Mouse (Mus musculus) frontal cortex, postnatal 25 days (tissue): ENCODE measurements around the gene Nepn.
A peak's percentile ranks its signal among the peaks of the same experiment; 100 is the strongest.
"Not testable (repeated sequence)": the region's sequence is repeated elsewhere in the genome, so short reads cannot be mapped to it uniquely, and the experiment has no call there.

Experiments
- DNase-seq, 2 experiments: peaks; one replicate each; pipeline ENCODE4 v3.0.0; 2022; ENCODE audit warnings: low spot score in 2 of 2

The Nepn gene

DNA sequence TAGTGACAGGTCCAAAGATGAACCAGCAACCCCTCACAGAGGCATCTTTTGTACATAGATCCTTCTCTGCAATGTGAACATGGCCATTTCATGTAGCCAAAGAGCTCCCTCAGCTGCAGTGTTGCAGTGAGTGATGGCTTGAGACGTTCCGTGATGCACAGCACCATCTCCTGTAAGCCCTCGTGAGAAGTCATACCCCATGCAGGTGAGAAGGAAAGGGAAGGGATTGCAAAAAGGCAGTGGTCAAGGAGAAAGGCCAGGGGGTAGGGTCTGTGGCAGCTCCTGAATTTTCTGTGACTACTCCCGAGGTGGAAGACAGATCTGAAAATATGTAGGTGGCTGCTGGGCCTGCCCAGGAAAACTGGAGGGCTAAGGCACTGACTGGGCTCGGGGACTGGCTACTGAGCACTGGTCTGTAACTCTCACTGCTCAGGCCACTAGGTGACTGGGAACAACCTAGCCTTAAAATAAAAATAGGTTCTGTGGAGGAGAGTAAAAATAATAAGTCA, at the start of gene Nepn:
Gene Nepn, plus strand, starts transcription at position 51 of the 509 bp plus-strand sequence.
- no peak for DNase-seq

DNA sequence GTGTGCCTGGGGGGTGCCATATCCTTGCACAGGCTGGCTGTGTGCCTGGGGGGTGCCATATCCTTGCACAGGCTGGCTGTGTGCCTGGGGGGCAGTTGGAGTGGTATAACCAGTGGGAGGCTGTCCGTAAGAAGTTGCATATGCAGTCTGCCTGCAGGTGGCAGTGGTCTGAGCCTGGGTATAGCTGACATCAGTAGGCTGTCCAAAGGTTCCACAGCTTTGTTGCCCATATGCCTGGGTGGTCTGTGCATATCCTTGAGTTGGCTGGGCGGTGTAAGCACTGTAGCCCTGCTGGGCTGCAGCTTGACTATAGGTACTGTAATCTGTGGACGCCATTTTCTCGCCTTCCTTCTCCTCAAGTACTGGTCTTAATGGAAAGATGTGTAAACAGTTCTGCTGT, 45.4 kb upstream of the Nepn start:
- DNase-seq = not testable (repeated sequence)

DNA sequence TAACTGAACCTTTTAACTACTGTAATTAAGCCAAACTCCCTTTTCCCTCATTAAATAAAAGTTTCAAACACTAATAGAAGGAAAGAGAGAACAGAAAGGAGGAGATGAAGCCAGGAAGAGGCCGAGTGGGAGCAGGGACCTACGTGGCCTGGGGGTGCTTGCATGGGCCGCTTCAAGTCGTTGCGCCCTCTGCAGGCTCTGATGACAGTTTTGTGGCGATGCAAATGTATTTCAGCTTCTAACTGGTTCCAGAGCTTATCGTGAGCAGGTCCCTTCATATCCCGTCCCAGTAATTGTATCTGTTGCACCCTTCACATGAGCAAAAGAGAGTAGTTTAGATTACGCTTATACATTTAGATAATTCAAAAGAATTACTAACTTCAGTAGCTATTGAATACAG, 35.6 kb upstream of the Nepn start:
- DNase-seq = no peak

DNA sequence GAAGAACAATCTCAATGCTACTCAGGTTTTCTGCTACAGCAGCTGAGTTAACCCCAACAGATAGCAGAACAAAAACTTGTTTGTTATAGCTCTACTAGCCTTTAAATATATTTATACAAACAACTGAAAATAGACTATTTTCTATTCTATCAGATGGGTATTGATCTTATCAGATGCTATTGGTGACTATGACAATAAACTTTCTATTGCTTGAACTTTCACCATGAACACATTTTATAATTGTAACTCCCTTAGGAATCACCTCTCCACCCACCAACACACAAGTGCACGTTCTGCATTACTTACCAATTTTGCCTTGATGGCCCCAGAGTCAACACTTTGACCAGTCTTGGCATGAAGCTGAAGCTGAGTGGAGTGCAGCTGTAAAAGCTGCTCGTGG, 30.3 kb upstream of the Nepn start, which contains the start of gene Gm26741:
Gene Gm26741, plus strand, starts transcription at position 301 of the 400 bp plus-strand sequence.
- DNase-seq = no peak

DNA sequence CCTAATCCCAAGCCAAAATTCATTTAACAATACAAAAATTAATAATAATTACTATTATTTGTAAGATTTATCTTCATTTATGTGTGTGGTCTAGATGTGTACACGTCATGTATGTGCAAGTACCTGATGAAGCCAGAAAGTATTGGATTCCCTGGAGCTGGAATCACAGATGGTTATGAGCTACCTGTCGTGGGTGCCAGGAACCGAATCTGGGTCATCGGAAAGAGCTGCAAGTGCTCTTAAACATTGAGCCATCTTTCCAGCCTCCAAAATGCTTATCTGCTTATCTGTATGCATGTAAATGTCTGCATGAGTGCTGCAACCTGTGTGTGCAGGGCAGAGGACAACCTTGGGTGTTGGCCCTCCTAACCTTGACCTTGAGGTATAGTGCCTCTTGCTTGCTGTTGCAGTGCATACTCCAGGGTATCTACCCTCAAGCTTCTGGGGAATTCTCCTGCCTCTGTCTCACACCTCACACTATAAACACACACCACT, 28.5 kb upstream of the Nepn start:
- DNase-seq = no peak

DNA sequence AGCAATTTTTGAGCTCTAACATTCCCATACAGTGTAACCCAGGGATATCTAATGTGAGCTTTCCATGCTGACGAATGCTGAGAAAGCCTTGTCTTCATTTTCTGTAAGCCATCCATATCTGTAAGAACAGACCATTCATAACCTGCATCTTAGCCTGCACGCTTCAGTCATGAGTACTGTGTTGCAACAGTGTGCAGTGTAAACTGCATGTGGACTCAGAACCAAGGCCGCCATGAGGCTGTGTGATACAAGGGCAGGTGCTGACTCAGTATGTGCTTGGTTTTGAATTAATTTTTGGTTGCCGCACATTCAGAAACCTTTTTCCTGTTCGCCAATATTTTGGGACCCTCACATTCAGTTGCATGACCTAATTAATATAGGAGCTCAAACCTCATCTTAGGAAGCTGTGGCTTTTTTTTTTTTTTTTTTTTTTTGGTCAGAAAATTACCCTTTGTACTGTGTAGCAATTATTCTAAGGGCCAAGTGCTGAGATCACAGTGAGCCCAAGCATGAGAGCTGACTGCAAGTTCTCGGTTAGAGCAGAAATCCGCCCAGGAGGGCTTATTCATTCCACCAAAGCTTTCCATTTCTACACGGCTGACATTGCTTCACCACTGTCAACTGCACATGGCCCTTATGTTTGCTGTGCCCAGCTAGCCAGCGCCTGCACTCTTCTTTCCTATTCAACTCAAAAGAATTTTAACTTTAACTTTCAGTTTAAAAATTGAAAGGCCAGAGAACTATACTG, 27.7 kb upstream of the Nepn start:
- DNase-seq = no peak

DNA sequence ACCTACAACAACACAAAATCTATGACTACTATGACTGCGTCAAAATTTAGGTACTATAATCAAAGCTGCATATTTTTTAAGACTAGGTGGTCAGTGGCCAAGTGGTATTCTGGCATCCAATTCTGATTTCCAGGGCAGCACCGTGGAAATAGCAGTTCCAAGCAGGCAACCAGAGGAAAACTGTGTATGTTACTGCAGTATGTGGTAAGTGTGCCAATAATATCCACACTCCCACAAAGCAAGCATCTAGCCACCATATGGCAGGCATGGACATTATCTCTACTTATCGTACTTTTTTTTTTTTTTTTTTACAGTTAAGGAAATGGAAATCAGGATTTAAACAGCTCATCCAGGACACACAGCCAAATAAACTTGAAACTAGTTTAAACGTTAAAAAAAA, 20.4 kb upstream of the Nepn start:
- DNase-seq = no peak

DNA sequence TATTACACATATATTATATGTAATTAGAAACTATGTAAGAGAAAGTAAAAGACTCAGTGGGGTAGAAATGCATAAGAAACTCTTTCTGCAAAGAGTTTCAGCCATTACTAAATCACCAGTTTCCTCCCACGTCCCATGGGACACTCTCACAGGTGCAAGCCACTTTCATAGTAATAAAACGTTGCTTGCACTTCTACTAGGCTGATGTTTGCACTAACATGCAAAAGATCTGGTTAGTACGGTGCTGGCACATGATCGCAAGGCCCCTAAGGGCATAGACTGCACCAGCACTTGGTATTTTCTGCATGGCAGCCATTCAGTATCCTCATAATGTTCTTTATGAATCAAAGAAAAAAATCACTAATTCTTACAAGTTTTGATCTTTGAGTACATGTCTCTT, 14.9 kb upstream of the Nepn start:
- no peak for DNase-seq

DNA sequence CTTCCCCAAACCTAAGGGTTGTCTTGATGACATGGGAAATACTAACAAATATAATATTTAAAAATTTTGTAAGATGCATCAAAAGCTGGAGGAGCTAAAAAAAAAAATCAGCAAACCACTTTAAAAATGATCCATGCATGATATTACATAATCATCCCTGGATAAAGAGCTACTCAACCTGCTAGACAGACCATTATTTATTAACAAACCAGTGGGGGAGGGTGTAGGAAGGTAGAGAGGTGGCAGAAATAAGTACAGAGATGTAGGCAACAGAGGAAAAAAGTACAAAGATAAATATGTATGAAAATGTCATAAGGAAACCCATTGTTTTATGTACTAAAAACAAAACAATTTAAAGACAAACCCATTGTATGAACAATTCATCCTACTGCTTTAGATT, 14.1 kb upstream of the Nepn start:
- no peak for DNase-seq

DNA sequence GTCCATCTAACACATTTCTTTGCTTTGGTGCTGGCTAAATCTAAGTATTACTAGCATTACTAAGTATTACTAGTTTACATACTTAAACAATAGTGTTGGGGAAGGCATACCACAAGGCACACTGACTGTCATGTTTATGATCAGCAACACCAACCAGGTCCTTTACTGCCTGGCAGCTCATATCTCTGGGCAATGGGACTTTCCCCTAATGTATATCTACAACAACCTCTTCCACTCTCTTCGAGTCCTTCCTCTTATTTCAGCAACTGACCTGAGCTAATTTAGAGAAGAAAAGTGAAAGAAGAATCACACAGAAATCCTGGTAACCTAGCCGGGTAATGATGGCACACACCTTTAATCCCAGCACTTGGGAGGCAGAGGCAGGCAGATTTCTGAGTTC, 12.3 kb upstream of the Nepn start:
- DNase-seq = no peak

DNA sequence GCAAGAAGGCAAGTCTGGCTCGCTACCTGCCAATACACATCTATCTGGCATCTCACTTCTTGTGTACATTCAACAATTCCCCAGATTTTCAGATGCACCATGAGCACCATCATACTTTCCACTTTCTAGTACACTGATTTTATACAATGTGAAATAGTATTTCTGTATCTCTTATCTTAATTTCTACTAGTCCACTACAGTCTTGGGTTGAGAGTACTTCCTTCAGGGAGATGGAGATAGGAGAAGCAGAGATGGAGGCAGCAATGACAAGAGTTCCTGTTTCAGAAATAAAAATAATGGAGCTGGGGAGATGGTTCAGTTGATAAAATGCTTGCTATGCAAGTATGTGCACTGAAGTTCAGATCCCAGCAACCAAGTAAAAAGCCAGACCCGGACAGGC, 11.0 kb upstream of the Nepn start:
- no peak for DNase-seq

DNA sequence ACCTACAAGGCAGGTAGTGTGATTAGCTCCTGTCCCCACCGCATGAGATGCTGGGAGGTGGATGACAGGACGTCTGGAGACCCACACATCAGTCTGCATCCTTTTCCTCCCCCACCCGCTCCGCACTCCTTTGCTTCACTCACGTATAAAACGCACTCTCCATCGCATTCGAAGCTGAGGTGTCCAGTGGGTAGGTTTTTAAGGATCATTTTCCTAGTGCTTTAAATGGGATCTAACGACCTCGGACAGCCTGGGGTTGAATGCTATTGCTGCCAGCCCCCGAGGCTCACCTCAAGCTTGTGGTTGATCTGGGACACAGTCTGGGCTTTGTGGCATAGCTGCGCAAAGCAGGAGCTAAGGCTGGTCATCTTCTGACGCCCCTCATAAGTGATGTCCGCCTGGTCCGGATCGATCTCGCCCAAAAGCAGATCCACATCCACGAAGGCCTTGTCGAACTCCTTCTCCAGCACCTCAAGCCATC, 7.4 kb upstream of the Nepn start:
- peak in 1 of 2 experiments; percentile 33 for DNase-seq

DNA sequence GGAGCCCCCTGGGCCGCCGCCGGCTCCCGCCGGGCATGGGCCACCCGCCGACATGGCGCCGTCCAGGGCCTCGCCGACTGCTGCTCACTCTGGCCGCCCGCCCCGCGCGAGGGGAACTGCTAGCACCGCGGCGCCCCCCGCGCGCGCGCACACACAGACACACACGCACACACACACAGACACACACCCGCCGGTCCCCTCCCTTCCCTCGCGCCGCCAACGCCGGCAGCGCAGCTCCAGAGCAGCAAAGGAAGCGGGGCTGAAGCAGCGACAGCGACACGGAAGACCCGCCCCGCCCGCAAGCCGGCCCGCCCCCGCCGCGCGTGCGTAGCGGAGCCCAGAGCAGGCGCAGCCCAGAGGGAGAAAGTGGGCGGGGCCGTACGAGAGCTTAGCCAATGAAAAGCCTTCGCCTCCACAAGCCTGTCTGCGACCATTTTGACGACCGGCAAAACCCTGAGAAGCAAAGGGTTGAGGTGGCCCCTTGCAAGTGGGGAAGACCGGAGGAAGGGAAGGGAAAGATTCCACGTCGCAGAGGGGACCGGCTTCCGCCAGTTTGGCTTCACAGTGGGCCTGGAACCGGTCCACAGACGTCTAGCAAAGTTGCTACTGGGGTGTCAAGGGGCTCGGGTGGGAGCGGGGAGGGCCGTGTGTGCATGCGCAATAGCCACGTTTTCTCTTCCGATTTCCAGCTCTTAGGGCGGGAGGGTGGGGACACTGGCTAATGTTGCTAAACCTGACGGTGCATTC, 6.8 kb upstream of the Nepn start, which contains the start of gene Gopc:
Gene Gopc, minus strand, starts transcription at position 280 of the 747 bp plus-strand sequence.
- peak; percentile 94 to 96 for DNase-seq

DNA sequence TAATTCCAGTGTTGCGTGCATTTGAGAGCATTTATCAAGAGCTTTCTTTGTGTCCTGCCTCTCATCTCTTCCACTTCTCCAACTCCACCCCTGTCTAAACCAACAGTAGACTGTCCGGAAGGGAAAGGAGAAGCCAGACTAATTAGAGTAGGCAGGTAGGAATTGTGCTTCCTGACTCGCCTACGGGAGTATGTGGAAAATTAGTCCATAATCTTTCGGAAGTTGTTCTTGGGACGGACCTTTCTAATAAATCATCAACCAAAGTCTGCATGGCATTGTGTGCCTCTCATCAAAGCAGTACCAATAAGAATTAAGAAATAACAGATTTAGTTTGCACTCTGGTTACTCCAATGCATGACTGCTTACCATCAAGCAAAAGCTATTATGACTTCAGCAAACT, 5.8 kb upstream of the Nepn start:
- DNase-seq = no peak

DNA sequence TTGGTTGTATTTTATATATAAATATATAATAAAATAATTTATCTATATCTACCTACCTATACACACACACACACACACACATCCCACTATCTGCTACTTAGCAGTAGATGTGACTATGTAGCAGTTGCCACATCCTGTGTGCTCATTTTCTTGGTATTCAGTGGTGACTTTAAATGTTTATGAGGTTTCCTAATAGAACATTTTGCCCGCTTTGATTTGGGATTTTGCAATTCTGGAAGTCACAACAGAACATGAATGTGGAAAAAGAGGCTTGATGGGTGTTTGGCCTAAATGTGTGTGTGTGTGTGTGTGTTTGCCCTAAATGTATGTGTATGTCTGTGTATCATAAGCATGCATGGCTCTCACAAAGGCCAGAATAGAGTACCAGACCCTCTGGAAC, 5.2 kb upstream of the Nepn start:
- DNase-seq = no peak

DNA sequence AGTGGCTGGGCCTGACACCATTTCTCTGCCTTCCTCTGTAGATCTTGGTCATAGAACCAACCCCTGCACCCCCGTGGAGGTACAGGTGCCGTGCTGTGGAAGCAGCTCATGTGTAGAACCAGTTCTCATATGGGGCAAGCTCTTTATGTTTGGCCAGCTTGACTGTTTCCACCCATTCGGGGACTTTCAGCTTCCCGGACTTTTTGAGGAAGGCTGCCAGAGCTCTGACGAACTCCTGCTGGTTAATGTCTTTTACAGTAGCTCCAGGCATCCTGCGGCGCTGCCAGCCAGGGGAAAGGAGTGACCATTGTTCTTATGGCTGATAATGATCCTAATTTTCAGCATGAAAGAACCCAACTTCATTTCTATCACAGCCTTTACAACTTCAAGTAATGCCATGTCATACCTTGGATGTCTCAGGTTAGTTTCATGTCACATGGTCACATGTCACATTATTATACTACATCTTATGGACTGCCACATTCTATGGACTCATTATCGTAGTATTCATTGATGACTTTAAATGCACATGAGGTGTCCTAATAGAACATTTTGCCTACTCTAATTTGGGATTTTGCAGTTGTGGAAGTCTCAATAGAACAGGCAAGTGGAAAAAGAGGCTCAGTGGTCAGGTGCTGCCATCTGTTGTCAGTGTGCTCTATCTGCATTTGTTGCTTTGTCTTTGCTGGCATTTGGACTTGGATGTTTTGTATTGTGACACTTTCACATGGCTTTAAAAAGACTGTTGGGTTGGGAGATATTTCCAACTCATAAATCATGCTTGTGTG, 3.8 kb upstream of the Nepn start:
- DNase-seq = no peak

DNA sequence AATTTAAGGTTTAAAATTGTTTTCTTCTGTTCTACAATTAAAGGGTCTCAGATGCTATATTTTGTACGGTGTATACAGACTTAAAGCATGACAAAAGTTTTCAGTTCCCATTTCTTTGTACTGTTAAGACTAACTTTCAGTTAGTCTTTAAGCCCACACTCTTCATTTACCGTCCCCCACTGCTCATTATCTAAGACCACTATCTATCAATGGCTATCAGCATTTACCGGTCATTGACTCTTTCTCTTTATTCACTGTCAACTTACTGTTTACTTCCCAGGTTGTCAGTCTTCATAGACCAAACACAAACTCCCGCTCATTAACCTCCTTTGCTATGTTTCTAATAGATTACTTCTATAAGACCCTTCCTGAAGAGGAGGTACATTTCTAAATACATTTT, 1.6 kb upstream of the Nepn start:
- DNase-seq = no peak

DNA sequence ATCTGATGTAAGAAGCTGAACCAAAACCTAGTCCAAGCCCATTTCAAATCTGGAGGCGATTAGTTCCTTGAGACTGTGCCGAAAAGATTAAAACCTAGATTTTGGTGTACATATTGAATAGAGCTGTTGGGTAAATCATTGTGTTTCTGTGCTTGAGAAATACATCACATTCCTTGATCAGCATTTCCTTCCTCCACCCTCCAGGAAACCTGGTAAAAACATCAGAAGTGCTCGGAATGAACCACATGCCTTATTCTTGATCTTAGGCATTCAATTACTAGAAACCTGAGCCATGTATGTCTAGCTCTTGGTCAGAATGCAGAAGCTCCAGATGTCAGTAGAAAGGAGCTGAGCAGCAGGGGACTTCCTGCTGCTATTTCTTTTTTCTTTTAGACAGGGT, 666 bp downstream of the Nepn start:
- no peak for DNase-seq

DNA sequence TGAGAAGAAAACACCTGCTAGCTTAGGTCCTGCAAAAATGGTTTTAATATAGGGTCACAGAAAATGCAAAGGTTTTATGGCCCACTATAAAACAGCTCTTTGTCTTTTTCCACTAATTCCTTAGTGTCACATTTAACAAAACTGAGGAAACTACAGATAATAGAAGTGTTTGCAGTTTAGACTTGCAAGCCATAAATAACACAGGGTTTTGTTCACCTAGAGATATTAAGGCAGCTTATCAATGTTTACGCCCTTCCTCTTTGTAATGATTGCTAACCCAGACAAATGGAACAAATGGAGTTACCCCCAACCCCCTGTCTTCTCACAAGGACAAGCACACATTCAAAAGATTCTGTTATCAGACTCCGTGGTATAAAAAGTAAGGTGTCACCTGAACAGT, 2.4 kb downstream of the Nepn start:
- no peak for DNase-seq

DNA sequence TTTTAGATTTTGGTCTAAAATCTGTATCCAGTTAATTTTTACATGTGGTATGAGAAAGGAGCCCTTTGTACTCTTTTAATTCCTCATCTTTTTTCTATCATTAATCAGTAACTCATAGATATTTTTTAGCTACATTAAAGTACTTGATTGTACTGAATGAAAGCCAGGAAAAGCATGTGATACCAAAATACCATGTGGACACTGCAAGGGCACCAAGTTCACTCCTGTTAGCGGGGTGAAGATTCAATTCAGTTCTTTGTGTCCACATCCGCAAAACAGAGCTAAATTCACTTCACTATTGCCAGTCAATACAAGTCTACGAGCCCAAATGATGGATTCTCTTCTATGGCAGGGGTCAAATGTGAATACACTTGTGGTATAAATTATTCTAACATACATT, 7.9 kb downstream of the Nepn start:
- no peak for DNase-seq

DNA sequence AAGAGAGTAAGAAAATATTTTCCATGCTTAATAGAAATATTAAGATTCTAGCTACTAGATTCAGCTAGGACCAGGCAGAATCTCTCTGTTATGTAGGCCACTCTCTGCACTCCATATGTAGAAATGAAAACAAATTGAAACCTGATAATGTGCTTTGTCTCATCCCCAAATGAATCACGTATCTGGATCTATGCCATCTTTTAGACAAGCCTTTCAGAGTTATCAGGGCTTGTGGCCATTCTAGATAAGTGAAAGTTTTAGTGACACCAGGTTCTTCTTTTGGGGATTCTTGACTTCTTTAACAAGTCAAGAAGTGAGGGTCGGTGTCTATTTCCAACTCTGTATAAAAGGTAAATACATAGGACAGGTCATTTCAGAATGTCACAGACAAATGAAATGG, 9.9 kb downstream of the Nepn start:
- no peak for DNase-seq

DNA sequence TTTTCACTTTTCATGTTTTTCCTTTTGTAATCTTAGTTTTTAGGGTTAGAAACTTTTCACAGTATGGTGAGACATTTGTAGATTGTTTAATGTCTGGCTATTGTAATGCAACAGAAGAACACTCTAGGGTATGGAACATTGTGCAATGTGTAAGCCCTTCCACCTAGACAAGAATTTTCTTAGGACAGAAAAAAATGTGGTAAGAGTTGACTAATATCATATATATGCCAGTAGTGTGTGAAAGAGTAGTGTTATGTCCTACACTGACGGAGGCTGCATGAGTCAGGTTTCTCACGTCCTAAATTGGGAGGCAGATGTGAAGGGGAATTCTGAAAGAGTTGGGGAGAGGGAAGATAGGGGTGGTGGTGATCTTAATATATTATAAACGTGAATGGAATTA, 10.9 kb downstream of the Nepn start:
- DNase-seq = no peak
